Mouse (Mus musculus): ENCODE measurements around the gene Myo1h.
A peak's percentile ranks its signal among the peaks of the same experiment; 100 is the strongest.

The Myo1h gene

GRCm38 (mm10) chr5:114288874-114289273, at the start of gene Myo1h:
Myo1h (plus strand) TSS chr5:114289166.
- no peak for DNase-seq (ENCODE audit: low spot score in 2 of 2)

DNA sequence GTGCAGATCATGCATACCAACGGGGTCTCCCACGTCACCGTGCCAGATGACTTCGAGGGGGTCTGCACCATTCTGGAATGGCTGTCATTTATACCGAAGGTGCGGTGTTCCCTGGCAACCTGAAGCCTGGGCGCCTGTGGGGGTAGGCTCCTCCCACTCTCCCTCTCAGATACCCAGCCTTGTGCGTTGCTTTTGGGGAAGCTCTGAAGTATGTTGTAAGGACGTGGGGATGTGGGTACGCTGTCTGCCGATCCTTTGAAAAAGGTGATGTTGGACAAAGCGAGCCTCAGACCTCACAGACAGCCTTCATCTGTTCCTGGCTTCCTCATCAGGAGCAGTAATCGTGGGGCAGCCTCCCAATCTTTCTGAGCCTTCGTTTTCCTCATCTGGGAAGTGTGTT, 49.2 kb upstream of the Myo1h start:
- DNase-seq (ENCODE audit: low spot score in 2 of 2), result no peak

- no peak for DNase-seq (ENCODE audit: low spot score in 2 of 2)
Observed at GRCm38 (mm10) chr5:114246465-114246864, 42.5 kb upstream of the Myo1h start.

DNA sequence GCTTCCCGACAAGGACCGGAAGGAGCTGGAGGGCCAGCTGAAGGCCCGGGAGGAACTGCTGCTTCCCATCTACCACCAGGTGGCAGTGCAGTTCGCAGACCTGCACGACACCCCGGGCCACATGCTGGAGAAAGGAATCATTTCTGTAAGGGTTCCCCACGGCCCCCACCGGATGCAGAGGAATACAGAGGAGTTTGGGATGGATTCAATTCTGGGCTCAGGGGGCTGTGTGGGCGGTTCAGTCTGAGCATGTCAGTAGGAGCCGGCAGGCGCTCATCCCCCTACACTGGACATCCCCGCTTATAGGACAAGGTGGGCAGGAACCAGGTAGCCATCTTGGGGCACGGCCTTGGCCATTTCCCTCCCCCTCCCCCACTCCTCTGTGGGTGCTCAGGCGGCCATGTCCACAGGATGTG, 40.8 kb upstream of the Myo1h start:
- DNase-seq (ENCODE audit: low spot score in 2 of 2), result peak; percentile 25 to 64

GRCm38 (mm10) chr5:114259495-114259894, 29.5 kb upstream of the Myo1h start:
- no peak for DNase-seq (ENCODE audit: low spot score in 2 of 2)

DNA sequence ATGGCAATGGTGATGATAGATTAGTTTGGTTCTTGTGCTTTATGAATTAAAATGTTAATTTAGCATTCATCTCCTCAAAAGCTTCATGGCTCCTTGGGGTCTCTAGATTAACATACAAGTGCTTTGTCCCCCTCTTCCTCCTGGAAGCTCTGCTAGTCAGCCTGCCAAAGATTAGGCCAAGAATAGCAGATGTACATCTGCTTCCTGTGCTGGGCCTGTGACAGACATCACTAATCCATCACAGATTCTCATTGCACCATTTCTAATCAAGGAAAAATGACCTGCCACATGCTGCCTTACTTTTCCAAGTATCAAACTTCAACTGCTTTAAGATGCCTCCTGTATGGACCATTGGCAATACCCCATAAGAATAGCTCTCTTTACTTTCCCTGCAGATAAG, 27.5 kb upstream of the Myo1h start:
- DNase-seq (ENCODE audit: low spot score in 2 of 2), result no peak

- no peak for DNase-seq (ENCODE audit: low spot score in 2 of 2)
Observed at GRCm38 (mm10) chr5:114264030-114264459, 24.9 kb upstream of the Myo1h start.

DNA sequence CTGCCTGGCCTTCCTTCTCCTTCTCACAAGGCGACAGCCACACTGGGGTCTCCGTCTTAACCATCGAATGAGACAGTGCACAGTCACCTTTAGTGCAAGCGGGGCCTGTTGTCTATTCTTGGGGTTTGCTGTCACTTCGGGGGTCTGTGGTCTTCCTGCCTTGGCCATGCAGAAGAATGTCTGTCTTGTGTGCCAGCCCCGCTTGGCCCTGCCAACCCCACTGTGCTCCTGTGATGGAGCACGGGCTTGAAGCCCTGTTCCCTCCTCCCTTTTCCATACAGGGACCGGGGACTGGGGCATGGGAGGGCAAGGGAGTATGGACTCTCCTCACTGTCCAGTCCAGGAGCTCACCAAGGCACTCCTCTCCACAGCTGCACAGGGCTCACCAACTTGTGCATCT, 24.2 kb upstream of the Myo1h start:
- DNase-seq (ENCODE audit: low spot score in 2 of 2), result no peak

DNA sequence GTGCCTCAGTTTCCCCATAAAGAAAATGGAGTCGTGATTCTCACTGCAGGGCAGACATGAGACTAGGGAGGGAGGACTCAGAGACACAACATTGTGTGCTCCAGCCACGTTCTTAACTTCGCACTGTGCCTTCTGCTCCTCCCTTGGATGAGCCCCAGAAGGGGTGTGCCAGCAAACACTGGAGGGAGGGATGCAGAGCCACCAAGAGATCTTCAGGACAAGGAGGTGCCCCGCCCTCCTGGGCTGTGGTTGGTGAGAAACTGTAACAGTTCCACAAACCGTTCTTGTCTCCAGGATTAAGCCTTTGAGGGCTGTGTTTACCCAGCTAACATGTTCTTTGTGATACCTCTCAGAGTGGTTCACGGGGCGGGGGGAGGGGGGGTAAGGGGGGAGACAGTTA, 20.3 kb upstream of the Myo1h start:
- DNase-seq (ENCODE audit: low spot score in 2 of 2), result no peak

DNA sequence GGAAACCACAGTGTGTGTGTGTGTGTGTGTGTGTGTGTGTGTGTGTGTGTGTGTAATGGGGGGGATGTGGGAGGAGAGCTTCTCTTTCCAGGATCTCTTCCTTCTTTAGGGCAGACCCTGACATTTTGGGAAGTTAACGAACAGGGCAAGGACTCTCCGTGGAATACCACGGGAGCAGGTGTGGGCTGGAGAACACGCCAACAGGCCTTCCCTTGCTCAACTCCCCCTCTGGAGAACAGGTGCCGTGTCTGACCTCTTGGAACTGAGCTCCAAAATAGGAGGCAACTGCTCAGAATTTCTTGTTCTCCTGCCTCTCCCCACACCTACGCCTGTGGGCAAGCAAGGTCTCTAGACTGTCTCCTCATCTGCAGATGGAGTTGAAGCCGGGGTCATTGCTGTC, 19.5 kb upstream of the Myo1h start:
- DNase-seq (ENCODE audit: low spot score in 2 of 2), result no peak

DNA sequence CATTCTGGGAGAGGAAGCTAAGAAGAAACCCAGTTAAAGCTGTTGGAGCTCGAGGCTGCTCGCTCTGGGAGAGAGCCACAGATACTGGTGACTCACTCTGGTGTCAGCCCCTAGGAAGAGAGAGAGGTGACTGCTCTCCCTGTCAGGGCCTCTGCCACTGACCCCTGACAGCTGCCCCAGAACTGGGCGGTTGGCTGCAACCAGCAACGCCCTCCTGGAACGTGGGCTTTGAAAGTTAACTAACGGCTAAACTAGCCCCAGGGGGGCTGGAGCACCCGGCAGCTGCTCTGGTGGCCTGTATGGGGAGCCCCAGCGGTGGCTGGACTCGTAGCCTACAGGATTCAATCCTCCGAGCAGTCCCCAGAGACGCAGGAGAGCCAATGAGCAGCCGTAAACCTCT, 19.0 kb upstream of the Myo1h start:
- DNase-seq (ENCODE audit: low spot score in 2 of 2), result no peak

DNA sequence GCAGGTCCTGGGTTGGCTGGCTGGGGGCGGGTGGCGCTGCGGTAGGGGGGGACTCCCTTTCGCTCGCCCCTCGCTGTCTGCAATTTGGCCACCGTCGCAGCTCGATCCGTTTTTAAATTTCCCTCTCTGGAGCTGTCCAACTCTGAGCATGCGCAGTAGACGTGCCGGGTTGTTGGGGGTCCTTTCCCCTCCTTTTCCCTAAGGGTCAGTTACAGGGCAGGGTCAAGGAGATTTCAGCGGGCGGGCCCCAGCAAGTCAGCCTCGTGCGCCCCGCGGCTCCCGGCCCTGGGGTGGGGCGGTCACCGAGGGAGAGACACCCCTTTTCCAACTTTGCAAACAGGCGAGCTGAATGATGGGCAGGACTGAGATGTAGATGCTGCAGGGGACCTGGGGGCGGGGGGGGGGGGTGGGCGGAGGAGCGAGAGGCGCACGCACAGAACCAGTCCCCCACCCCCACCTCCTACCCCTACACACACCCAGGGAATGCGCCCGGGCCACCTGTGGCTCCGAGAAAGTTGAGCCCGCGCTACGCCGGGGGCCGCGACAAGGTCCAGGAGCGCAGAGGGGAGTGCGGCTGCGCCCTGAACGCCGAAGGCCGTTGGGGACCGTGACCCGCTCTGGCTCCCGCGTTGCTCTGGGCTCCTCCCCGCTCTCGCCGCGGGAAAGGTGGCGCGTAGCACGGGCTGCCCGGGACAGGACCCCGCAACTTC, 15.1 kb upstream of the Myo1h start, which contains the start of gene Foxn4:
Foxn4 (minus strand) TSS at position 115 of the 710 bp plus-strand sequence.
- no peak for DNase-seq (ENCODE audit: low spot score in 2 of 2)

DNA sequence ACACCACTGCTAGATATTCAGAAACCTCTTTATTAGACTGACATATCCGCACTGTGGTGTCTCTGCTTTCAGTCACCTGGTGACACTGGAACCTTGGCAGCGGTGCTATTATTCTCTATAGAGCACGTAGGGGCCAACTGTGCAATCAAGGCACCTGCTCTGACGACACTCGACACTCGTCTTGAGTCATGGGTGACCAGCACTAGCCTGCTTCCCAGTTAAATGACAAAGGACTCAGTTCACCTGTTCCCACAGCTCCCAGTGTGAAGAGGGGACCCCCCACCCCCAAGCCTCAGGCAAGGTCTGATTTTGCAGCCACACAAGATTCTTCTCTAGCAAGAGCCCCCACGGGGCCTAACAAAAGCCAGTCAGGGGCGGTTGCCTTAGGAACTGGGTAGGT, 13.6 kb upstream of the Myo1h start:
- no peak for DNase-seq (ENCODE audit: low spot score in 2 of 2)

DNA sequence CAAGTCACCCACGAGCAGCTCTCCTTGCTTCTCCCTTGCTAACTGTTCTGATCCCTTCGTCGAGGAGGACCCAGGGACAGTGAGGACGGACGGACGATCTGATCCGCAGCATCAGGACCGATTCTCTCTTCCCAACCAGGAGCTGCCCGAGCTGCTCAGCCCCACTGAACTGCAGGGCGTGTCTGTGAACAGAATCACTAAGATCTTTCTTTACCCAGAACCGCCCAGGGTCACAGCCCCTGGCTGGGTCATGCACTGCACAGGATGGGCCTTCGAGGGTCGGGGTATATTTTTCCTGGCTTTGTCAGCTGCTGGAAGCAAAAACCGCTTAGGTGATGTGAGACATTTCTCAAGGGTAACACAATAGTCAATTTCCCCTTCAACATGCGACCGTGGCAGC, 13.0 kb upstream of the Myo1h start:
- no peak for DNase-seq (ENCODE audit: low spot score in 2 of 2)

DNA sequence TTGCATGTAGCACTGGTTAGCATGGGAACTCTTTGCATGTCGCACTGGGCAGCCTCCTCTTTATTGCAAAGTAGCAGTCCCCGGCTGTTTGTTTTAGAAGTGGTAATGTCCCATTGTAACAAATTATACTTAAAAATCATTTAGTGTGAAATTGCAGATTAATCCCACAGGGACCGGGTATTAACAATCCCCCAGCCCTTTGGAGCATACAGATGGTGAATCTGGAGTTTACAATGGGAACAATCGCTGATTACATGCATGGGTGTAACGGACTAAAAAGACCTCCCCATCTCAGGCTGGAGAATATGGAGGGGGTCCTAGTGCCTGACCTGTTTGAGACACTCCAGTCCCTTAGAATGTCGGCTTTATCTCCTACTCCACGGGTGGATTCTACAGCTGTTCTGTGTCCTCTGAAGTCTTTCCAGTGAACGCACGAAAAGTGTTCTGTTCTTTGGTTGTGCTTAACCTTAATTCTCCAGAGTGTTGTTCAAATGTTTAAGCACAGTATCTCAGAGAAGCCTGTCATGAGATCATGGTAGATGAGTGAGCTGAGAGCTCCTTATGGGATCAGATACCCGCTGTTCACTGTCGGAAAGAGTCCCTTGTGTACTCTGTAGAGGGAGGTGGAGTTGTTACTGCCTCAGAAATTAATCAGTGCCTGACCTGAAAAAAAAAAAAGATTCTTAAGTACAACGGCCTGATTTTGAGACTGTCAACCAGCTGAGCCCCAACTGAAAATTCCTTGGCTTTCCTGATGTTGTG, 9.4 kb upstream of the Myo1h start:
- DNase-seq (ENCODE audit: low spot score in 2 of 2), result no peak

GRCm38 (mm10) chr5:114282346-114282745, 6.6 kb upstream of the Myo1h start:
- DNase-seq (ENCODE audit: low spot score in 2 of 2), result no peak

GRCm38 (mm10) chr5:114284604-114285397, 4.2 kb upstream of the Myo1h start:
- peak in 1 of 2 experiments; percentile 39 for DNase-seq (ENCODE audit: low spot score in 2 of 2)

DNA sequence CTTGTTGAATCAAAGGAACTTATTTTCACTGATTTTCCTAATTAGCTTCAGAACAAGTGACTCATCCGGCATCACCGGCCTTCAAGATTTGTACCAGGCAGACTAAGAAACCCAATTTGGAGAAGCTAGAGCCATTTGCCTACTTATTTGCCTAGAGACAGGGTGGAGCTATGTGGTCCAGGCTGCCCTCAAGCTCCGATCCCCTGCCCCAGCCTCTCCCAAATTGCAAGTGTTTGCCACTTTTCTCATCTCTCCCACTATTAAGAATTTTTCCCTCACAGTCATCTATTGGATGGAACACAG, 3.6 kb upstream of the Myo1h start:
- DNase-seq (ENCODE audit: low spot score in 2 of 2), result no peak

GRCm38 (mm10) chr5:114286102-114286501, 2.9 kb upstream of the Myo1h start:
- DNase-seq (ENCODE audit: low spot score in 2 of 2), result no peak

GRCm38 (mm10) chr5:114286872-114287571, 1.9 kb upstream of the Myo1h start:
- DNase-seq (ENCODE audit: low spot score in 2 of 2), result no peak

- no peak for DNase-seq (ENCODE audit: low spot score in 2 of 2)
Observed at GRCm38 (mm10) chr5:114288396-114288795, 570 bp upstream of the Myo1h start.

GRCm38 (mm10) chr5:114290004-114290403, 1.0 kb downstream of the Myo1h start:
- no peak for DNase-seq (ENCODE audit: low spot score in 2 of 2)
